Comparison of ENCODE assay signal across 8 mouse cellular contexts in genomic region chr14:18263427-18263826, GRCm38 (mm10). TPM values are rescaled to one million over a fixed set of nuclear protein-coding genes. Genes with fewer than 3 reads are reported as not detected.
DNase-seq lines count a peak whose midpoint lies in the region; ATAC-seq and TF ChIP-seq lines count a peak whose summit lies in the region.

No protein-coding gene starts in this region.

- no peaks in the 10 kb centered on the region for H3K4me1 ChIP-seq in heart, embryonic 11.5 days (ENCODE audit: control insufficient read depth, insufficient read depth, low read length)
- no peaks in the 10 kb centered on the region for H3K4me1 ChIP-seq in midbrain, postnatal 0 days (ENCODE audit: insufficient read depth, low read length)
- H3K4me1 ChIP-seq in midbrain, embryonic 11.5 days (ENCODE audit: control insufficient read depth, insufficient read depth, low read length): no peaks in the 10 kb centered on the region
- H3K4me1 ChIP-seq in neural tube, embryonic 15.5 days: peaks cover 13% of the 10 kb centered on the region

- DNase-seq in adrenal gland, postnatal 10 days: peak; percentile 60
- DNase-seq in adrenal gland, postnatal 14 days: no peak
- DNase-seq in heart, postnatal 10 days: peak; percentile 43 to 45
- DNase-seq in midbrain, postnatal 0 days (ENCODE audit: low spot score): peak; percentile 50
- DNase-seq in midbrain, embryonic 11.5 days (ENCODE audit: low spot score, missing footprints): no peak

- H3K27ac ChIP-seq in heart, embryonic 11.5 days (ENCODE audit: low read depth, low read length): no peak overlapping the region
- 0 out of 2 replicates have a peak overlapping the region, but pooled peaks have one; percentile 3 for H3K27ac ChIP-seq in midbrain, postnatal 0 days (ENCODE audit: low read depth, low read length)
- H3K27ac ChIP-seq in midbrain, embryonic 11.5 days (ENCODE audit: low read depth, low read length): no peak overlapping the region
- peak overlapping the region; percentile 24 for H3K27ac ChIP-seq in neural tube, embryonic 15.5 days (replicated peaks)

- no peak for ATAC-seq in heart, embryonic 11.5 days (replicated peaks; ENCODE audit: insufficient number of reproducible peaks, low FRiP score, low TSS enrichment)
- no peak for ATAC-seq in midbrain, postnatal 0 days (ENCODE audit: low FRiP score)
- no peak for ATAC-seq in midbrain, embryonic 11.5 days (ENCODE audit: low FRiP score)
- peak; percentile 46; the same call in 1 of the 2 replicates for ATAC-seq in neural tube, embryonic 15.5 days (ENCODE audit: low FRiP score)
- no peak for ATAC-seq in granulocyte monocyte progenitor cell, adult 5-6 weeks (replicated peaks; ENCODE audit: poor library complexity, severe bottlenecking)

- no peaks in the 10 kb centered on the region for H3K9me3 ChIP-seq in heart, embryonic 11.5 days (replicated peaks; ENCODE audit: control insufficient read depth, low read length)
- no peaks in the 10 kb centered on the region for H3K9me3 ChIP-seq in midbrain, postnatal 0 days (ENCODE audit: low read length)
- no peaks in the 10 kb centered on the region; the same call in 1 of the 2 replicates for H3K9me3 ChIP-seq in midbrain, embryonic 11.5 days (ENCODE audit: control insufficient read depth, low read length)
- H3K9me3 ChIP-seq in neural tube, embryonic 15.5 days (replicated peaks): no peaks in the 10 kb centered on the region

- intact Hi-C loops in heart, postnatal 10 days (cut with DNase I): no loop called here

- no peak overlapping the region for H3K9ac ChIP-seq in heart, embryonic 11.5 days (ENCODE audit: low read depth, low read length)
- H3K9ac ChIP-seq in midbrain, postnatal 0 days (replicated peaks; ENCODE audit: low read length, poor library complexity, severe bottlenecking): no peak overlapping the region
- H3K9ac ChIP-seq in midbrain, embryonic 11.5 days (ENCODE audit: low read length): no peak overlapping the region
- no peak overlapping the region for H3K9ac ChIP-seq in neural tube, embryonic 15.5 days (replicated peaks)

- no peak overlapping the region for H3K4me2 ChIP-seq in heart, embryonic 11.5 days
- no peak overlapping the region for H3K4me2 ChIP-seq in midbrain, postnatal 0 days (ENCODE audit: low read depth, low read length, poor library complexity, severe bottlenecking)
- H3K4me2 ChIP-seq in midbrain, embryonic 11.5 days: no peak overlapping the region
- H3K4me2 ChIP-seq in neural tube, embryonic 15.5 days: no peak overlapping the region

- H3K27me3 ChIP-seq in heart, embryonic 11.5 days (ENCODE audit: control insufficient read depth, insufficient read depth, low read length): no peaks in the 10 kb centered on the region
- no peaks in the 10 kb centered on the region for H3K27me3 ChIP-seq in midbrain, postnatal 0 days (ENCODE audit: insufficient read depth, low read length)
- no peaks in the 10 kb centered on the region for H3K27me3 ChIP-seq in midbrain, embryonic 11.5 days (ENCODE audit: control insufficient read depth, insufficient read depth, low read length)
- H3K27me3 ChIP-seq in neural tube, embryonic 15.5 days (replicated peaks): no peaks in the 10 kb centered on the region

- H3K36me3 ChIP-seq in heart, embryonic 11.5 days (ENCODE audit: control insufficient read depth, insufficient read depth, low read length): peaks cover 3% of the 10 kb centered on the region; the same call in 1 of the 2 replicates
- H3K36me3 ChIP-seq in midbrain, postnatal 0 days (ENCODE audit: insufficient read depth, low read length): peaks cover 3% of the 10 kb centered on the region; the same call in 1 of the 2 replicates
- peaks cover 4% of the 10 kb centered on the region; the same call in 1 of the 2 replicates for H3K36me3 ChIP-seq in midbrain, embryonic 11.5 days (ENCODE audit: control insufficient read depth, insufficient read depth, low read length)
- H3K36me3 ChIP-seq in neural tube, embryonic 15.5 days: peaks cover 35% of the 10 kb centered on the region

- no peak overlapping the region for H3K4me3 ChIP-seq in heart, embryonic 11.5 days (ENCODE audit: low read depth, low read length)
- H3K4me3 ChIP-seq in midbrain, postnatal 0 days (ENCODE audit: low read depth, low read length): no peak overlapping the region
- H3K4me3 ChIP-seq in midbrain, embryonic 11.5 days (ENCODE audit: low read depth, low read length): no peak overlapping the region
- no peak overlapping the region for H3K4me3 ChIP-seq in neural tube, embryonic 15.5 days (replicated peaks)

- no peak for TF ChIP-seq CTCF in midbrain, postnatal 0 days (IDR thresholded peaks at IDR 0.05)

- 71% methylated on average over 4 of the region's 4 CpGs for WGBS in heart, embryonic 11.5 days (ENCODE audit: insufficient replicate concordance)
- WGBS in midbrain, postnatal 0 days: 45% methylated on average over 4 of the region's 4 CpGs
- WGBS in midbrain, embryonic 11.5 days: 80% methylated on average over 4 of the region's 4 CpGs
- WGBS in neural tube, embryonic 15.5 days: 49% methylated on average over 4 of the region's 4 CpGs

RNA-seq across cellular contexts. Expression of gene Nkiras1, which starts 7.5 kb away (rescaled TPM):
- total RNA-seq in adrenal gland, postnatal 10 days (2021): 10 to 100 TPM; 19.4 to 24.0 TPM
- 23.1 and 27.1 TPM in 2 replicates for total RNA-seq in adrenal gland, postnatal 14 days (2021)
- 10 to 100 TPM; 28.2 to 29.6 TPM for total RNA-seq in heart, postnatal 10 days (2021)
- polyA plus RNA-seq in heart, embryonic 11.5 days (2014; fragmentation: Nextera tagmentation; extraction: Ambion mirVana): 15.3 and 19.3 TPM in 2 replicates
- 24.4 and 27.0 TPM in 2 replicates for total RNA-seq in midbrain, postnatal 0 days (2014; rRNA removed)
- polyA plus RNA-seq in midbrain, postnatal 0 days (2015; fragmentation: Nextera tagmentation; extraction: Ambion mirVana): 61.2 and 65.3 TPM in 2 replicates
- polyA plus RNA-seq in midbrain, embryonic 11.5 days (2014; fragmentation: Nextera tagmentation; extraction: Ambion mirVana): 11.1 and 12.9 TPM in 2 replicates
- 60.9 and 70.3 TPM in 2 replicates for polyA plus RNA-seq in neural tube, embryonic 15.5 days (2015; fragmentation: Nextera tagmentation; extraction: Ambion mirVana)
- 10.7 and 27.7 TPM in 2 replicates for total RNA-seq in granulocyte monocyte progenitor cell, adult 5-6 weeks (2014; fragmentation: Nextera tagmentation)
- total RNA-seq in granulocyte monocyte progenitor cell, adult 5-6 weeks (2017): 4.9 and 8.4 TPM in 2 replicates

RNA-seq across cellular contexts. Expression of gene Rpl15, which starts 7.8 kb away (rescaled TPM):
- 100 to 1,000 TPM; 997 to 998 TPM for total RNA-seq in adrenal gland, postnatal 10 days (2021)
- total RNA-seq in adrenal gland, postnatal 14 days (2021): 815 and 940 TPM in 2 replicates
- 100 to 1,000 TPM; 793 to 803 TPM for total RNA-seq in heart, postnatal 10 days (2021)
- 300 and 344 TPM in 2 replicates for polyA plus RNA-seq in heart, embryonic 11.5 days (2014; fragmentation: Nextera tagmentation; extraction: Ambion mirVana)
- 558 and 568 TPM in 2 replicates for total RNA-seq in midbrain, postnatal 0 days (2014; rRNA removed)
- 287 and 293 TPM in 2 replicates for polyA plus RNA-seq in midbrain, postnatal 0 days (2015; fragmentation: Nextera tagmentation; extraction: Ambion mirVana)
- 403 and 466 TPM in 2 replicates for polyA plus RNA-seq in midbrain, embryonic 11.5 days (2014; fragmentation: Nextera tagmentation; extraction: Ambion mirVana)
- polyA plus RNA-seq in neural tube, embryonic 15.5 days (2015; fragmentation: Nextera tagmentation; extraction: Ambion mirVana): 264 and 298 TPM in 2 replicates
- 2,321 and 2,369 TPM in 2 replicates for total RNA-seq in granulocyte monocyte progenitor cell, adult 5-6 weeks (2014; fragmentation: Nextera tagmentation)
- total RNA-seq in granulocyte monocyte progenitor cell, adult 5-6 weeks (2017): 2,140 and 2,427 TPM in 2 replicates

RNA-seq across cellular contexts. Expression of gene Nr1d2, which starts 24.5 kb away (rescaled TPM):
- total RNA-seq in adrenal gland, postnatal 10 days (2021): 10 to 100 TPM; 32.3 to 51.7 TPM
- total RNA-seq in adrenal gland, postnatal 14 days (2021): 37.2 and 49.1 TPM in 2 replicates
- 10 to 100 TPM; 47.2 to 48.0 TPM for total RNA-seq in heart, postnatal 10 days (2021)
- polyA plus RNA-seq in heart, embryonic 11.5 days (2014; fragmentation: Nextera tagmentation; extraction: Ambion mirVana): 10.5 and 12.5 TPM in 2 replicates
- total RNA-seq in midbrain, postnatal 0 days (2014; rRNA removed): 19.4 and 20.4 TPM in 2 replicates
- polyA plus RNA-seq in midbrain, postnatal 0 days (2015; fragmentation: Nextera tagmentation; extraction: Ambion mirVana): 8.6 and 9.5 TPM in 2 replicates
- polyA plus RNA-seq in midbrain, embryonic 11.5 days (2014; fragmentation: Nextera tagmentation; extraction: Ambion mirVana): 4.9 and 5.2 TPM in 2 replicates
- polyA plus RNA-seq in neural tube, embryonic 15.5 days (2015; fragmentation: Nextera tagmentation; extraction: Ambion mirVana): 5.6 and 6.1 TPM in 2 replicates
- total RNA-seq in granulocyte monocyte progenitor cell, adult 5-6 weeks (2014; fragmentation: Nextera tagmentation): 5.8 and 9.9 TPM in 2 replicates
- 7.8 and 9.5 TPM in 2 replicates for total RNA-seq in granulocyte monocyte progenitor cell, adult 5-6 weeks (2017)

Comparison
In these comparisons a context has a peak if more than half of its experiments do, and no peak if none do; other contexts are left out.
1. DNase-seq: peak in adrenal gland, postnatal 10 days (single experiment), heart, postnatal 10 days (2 of 2) and midbrain, postnatal 0 days (single experiment); none in adrenal gland, postnatal 14 days (single experiment) and midbrain, embryonic 11.5 days (single experiment).
2. H3K27ac ChIP-seq: peak in midbrain, postnatal 0 days (single experiment) and neural tube, embryonic 15.5 days (single experiment); none in heart, embryonic 11.5 days (single experiment) and midbrain, embryonic 11.5 days (single experiment).